Mouse (Mus musculus) liver, embryonic 13.5 days (tissue): Measurements from ENCODE around the gene Ube2g2. TPM values are rescaled to one million over a fixed set of nuclear protein-coding genes. Genes with fewer than 3 reads are reported as not detected.

Experiments
- ATAC-seq: fragments of 200-750 bp; cut with Nextera tagmentation; 2 replicates; pipeline ENCODE4 v1.8.0; 2017; ENCODE audit warnings: low read depth, mild to moderate bottlenecking, moderate number of reproducible peaks, moderate library complexity
- DNase-seq: peaks from one replicate; pipeline ENCODE4 v3.0.0; 2022
- H3K27ac ChIP-seq: fragments of 300-500 bp; sonication (generic); 2 replicates; pipeline ENCODE4 v1.5.1; 2015; ENCODE audit warnings: moderate library complexity, mild to moderate bottlenecking, inconsistent platforms
- H3K27me3 ChIP-seq: fragments of 300-500 bp; sonication (generic); 2 replicates; pipeline ENCODE4 v1.6.1; 2015; ENCODE audit warnings: mild to moderate bottlenecking, inconsistent platforms
- H3K36me3 ChIP-seq: fragments of 300-500 bp; sonication (generic); 2 replicates; pipeline ENCODE4 v1.6.1; 2015; ENCODE audit warnings: mild to moderate bottlenecking, inconsistent platforms
- H3K4me1 ChIP-seq: fragments of 300-500 bp; sonication (generic); replicated peaks from 2 replicates; pipeline ENCODE4 v1.6.1; 2015; ENCODE audit warnings: inconsistent platforms
- H3K4me2 ChIP-seq: fragments of 300-500 bp; sonication (generic); 2 replicates; pipeline ENCODE4 v1.6.1; 2015; ENCODE audit warnings: inconsistent platforms, mild to moderate bottlenecking, moderate library complexity
- H3K4me3 ChIP-seq: fragments of 300-500 bp; sonication (generic); replicated peaks from 2 replicates; pipeline ENCODE4 v1.5.1; 2015; ENCODE audit warnings: mild to moderate bottlenecking, inconsistent platforms
- H3K9ac ChIP-seq: fragments of 300-500 bp; sonication (generic); 2 replicates; pipeline ENCODE4 v1.6.1; 2015; ENCODE audit warnings: mild to moderate bottlenecking, inconsistent platforms
- H3K9me3 ChIP-seq: fragments of 300-500 bp; sonication (generic); replicated peaks from 2 replicates; pipeline ENCODE4 v1.6.1; 2016; ENCODE audit warnings: inconsistent platforms
- WGBS: fragments of 180-500 bp; shearing (Covaris S2); methylation state at CpG from one replicate; pipeline ENCODE4 v1.1.7; 2015; ENCODE audit not compliant: insufficient replicate concordance; 5-methylcytosine and 5-hydroxymethylcytosine counted together
- polyA plus RNA-seq: library from polyadenylated mRNA; unstranded; fragments of >200 nt; fragmentation: Nextera tagmentation; extraction: Ambion mirVana; gene quantifications from 2 replicates; pipeline ENCODE4 v1.2.1, GENCODE M21; 2015

The Ube2g2 gene
- polyA plus RNA-seq, 1 experiment from 2014 or later: 50.1 TPM

- ATAC-seq (no peak), DNase-seq (no peak)
- Histone ChIP-seq H3K4me1 (peaks cover 79% of the 10 kb centered on the region), H3K9me3 (no peaks in the 10 kb centered on the region), H3K27me3 (no peaks in the 10 kb centered on the region), H3K4me2 (no peak overlapping the region), H3K9ac (no peak overlapping the region), H3K27ac (0 out of 2 replicates have a peak overlapping the region, but pooled peaks have one; percentile 18), H3K4me3 (no peak overlapping the region), H3K36me3 (peaks cover 69% of the 10 kb centered on the region)
- 79% methylated on average over 2 of the region's 2 CpGs for WGBS
Measured at GRCm38 (mm10) chr10:77588036-77588435, 34.0 kb upstream of the Ube2g2 start.

- Histone ChIP-seq H3K4me3 (no peak overlapping the region), H3K27me3 (no peaks in the 10 kb centered on the region), H3K9me3 (no peaks in the 10 kb centered on the region), H3K9ac (no peak overlapping the region), H3K4me1 (peaks cover 68% of the 10 kb centered on the region), H3K36me3 (peaks cover 80% of the 10 kb centered on the region), H3K27ac (peak overlapping the region; percentile 83), H3K4me2 (no peak overlapping the region)
- DNase-seq (no peak), ATAC-seq (no peak)
- WGBS: 20% methylated on average over 7 of the region's 7 CpGs
Measured at GRCm38 (mm10) chr10:77589117-77589516, 33.0 kb upstream of the Ube2g2 start.

DNA sequence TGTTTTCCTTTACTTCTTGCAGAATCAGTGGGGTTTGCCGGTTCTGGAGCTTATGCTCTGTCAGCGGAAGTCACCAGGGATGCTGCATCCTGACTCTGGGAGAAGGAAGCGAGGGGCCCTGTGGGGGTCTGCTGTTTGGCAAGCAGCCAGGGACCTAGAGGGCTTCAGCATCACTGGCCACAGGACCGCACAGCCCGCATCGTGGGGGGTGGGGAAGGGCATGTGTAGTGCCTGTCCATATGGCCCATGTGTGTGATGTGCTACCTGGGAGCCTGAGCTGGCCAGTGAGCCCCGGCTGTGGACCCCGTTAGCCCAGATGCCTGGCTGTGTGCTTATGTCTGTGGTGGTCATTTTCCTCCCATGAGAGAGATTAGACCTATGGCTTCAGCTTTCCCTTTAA is 32.3 kb upstream of the Ube2g2 start:
- peak overlapping the region; percentile 47; the same call in 1 of the 2 replicates for H3K9ac ChIP-seq
- ATAC-seq: no peak
- peak overlapping the region; percentile 15; the same call in 1 of the 2 replicates for H3K4me2 ChIP-seq
- H3K27me3 ChIP-seq: no peaks in the 10 kb centered on the region
- peaks cover 67% of the 10 kb centered on the region for H3K4me1 ChIP-seq
- no peak for DNase-seq
- peaks cover 86% of the 10 kb centered on the region for H3K36me3 ChIP-seq
- 79% methylated on average over 8 of the region's 8 CpGs for WGBS
- H3K9me3 ChIP-seq: 0 out of 2 replicates have a peak, but pooled peaks cover 2% of the 10 kb centered on the region
- no peak overlapping the region for H3K4me3 ChIP-seq
- H3K27ac ChIP-seq: peak overlapping the region; percentile 83

DNA sequence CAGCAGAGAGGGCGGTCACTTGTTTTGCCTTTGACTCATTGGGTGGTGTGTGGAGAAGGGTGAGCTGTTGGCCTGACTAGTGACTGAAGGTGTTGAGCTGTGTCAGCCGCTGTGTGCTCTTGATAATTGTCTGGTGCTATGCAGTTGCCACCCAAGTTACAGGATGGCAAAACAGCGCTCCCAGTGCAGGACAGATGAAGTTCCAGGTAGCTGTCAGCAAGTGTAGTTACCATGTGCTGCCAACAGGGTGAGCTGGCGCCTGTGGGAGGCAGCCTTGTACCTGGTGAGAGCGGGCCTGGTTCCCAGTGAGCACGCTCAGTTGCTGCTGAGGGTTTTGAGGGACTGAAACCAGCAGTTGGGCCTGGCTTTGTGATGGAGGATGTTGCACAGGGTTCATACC is 31.3 kb upstream of the Ube2g2 start:
- peak; percentile 88 for ATAC-seq
- Histone ChIP-seq H3K36me3 (peaks cover 93% of the 10 kb centered on the region), H3K4me3 (no peak overlapping the region), H3K4me1 (peaks cover 62% of the 10 kb centered on the region), H3K9me3 (0 out of 2 replicates have a peak, but pooled peaks cover 2% of the 10 kb centered on the region), H3K27ac (peak overlapping the region; percentile 83), H3K9ac (peak overlapping the region; percentile 47; the same call in 1 of the 2 replicates), H3K27me3 (no peaks in the 10 kb centered on the region), H3K4me2 (peak overlapping the region; percentile 15; the same call in 1 of the 2 replicates)
- peak; percentile 73 for DNase-seq
- WGBS: 30% methylated on average over 6 of the region's 6 CpGs

DNA sequence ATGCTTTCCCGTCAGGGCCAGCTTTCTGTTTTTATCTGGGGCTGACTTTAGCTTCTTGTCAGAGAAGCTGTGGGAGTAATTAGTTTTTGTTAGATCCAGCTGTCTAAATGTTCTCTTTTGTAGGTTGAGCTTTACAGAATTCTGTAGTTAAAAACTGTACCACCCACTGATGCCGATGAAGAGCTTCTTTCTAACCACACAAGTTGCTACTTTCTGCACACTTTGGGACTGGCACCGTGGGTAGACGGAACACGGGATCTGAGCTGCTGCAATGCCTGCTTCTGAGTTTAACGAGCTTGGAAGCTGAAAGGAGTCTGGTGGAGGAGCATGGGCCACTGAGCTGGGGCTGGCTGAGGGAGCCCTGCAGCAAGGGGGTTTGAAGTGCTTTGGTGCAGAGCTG is 30.5 kb upstream of the Ube2g2 start:
- 72% methylated on average over 6 of the region's 6 CpGs for WGBS
- no peak overlapping the region for H3K27ac ChIP-seq

DNA sequence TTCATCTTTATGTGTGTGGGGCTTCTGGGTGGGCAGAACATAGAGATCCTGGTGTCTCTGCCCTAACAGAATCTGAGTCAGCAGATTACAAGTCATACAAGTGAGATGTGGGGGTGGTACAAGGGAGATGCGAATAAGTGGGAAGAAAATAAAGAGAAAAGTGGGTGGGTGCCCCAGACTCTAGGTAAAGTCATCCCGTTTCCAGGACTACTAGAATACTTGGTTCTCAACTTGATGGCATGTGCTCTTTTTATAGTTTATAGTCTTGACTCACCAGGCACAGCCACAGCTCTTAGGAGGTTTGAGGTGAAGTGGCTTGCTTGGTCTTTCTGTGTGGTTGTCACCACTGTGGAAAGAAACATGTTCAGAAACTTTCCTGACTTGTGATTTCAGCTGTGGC is 26.0 kb upstream of the Ube2g2 start:
- 87% methylated on average over 2 of the region's 2 CpGs for WGBS
- H3K4me3 ChIP-seq: no peak overlapping the region
- ATAC-seq (no peak), DNase-seq (no peak)
- no peaks in the 10 kb centered on the region for H3K27me3 ChIP-seq
- H3K9ac ChIP-seq: no peak overlapping the region
- peaks cover 80% of the 10 kb centered on the region for H3K36me3 ChIP-seq
- H3K9me3 ChIP-seq: 0 out of 2 replicates have a peak, but pooled peaks cover 2% of the 10 kb centered on the region
- H3K4me1 ChIP-seq: peaks cover 10% of the 10 kb centered on the region
- no peak overlapping the region for H3K27ac ChIP-seq
- no peak overlapping the region for H3K4me2 ChIP-seq

More for the DNA sequence above, 30.5 kb upstream of the Ube2g2 start:
- Histone ChIP-seq H3K9ac (no peak overlapping the region), H3K4me3 (no peak overlapping the region), H3K36me3 (peaks cover 95% of the 10 kb centered on the region), H3K27me3 (no peaks in the 10 kb centered on the region), H3K4me2 (no peak overlapping the region), H3K9me3 (0 out of 2 replicates have a peak, but pooled peaks cover 2% of the 10 kb centered on the region), H3K4me1 (peaks cover 55% of the 10 kb centered on the region)
- no peak for ATAC-seq
- no peak for DNase-seq

GRCm38 (mm10) chr10:77603021-77603420 is 19.1 kb upstream of the Ube2g2 start:
- WGBS: 69% methylated on average over 4 of the region's 4 CpGs

DNA sequence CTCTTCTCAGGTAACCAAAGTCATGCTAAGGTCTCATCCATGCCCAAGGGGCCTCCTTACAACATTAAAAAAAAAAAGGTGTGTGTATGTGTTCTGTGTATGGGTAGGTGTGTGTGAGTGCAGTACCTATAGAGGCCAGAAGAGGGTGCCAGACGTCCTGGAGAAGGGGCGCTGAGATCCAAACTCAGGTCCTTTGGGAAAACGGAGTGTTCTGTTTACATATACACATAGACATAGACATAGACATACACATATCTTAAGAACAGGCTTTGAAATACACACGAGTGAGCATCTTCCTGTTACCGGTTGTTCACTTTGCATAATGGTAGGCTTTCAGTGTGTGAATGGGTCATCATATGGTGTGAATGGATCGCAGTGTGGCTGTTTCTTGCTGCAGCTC is 18.0 kb upstream of the Ube2g2 start:
- H3K4me2 ChIP-seq: no peak overlapping the region
- no peak overlapping the region for H3K27ac ChIP-seq
- WGBS: 80% methylated on average over 6 of the region's 6 CpGs
- DNase-seq (no peak), ATAC-seq (no peak)
- H3K36me3 ChIP-seq: peaks cover 17% of the 10 kb centered on the region
- peaks cover 33% of the 10 kb centered on the region for H3K4me1 ChIP-seq
- H3K4me3 ChIP-seq: no peak overlapping the region
- H3K9me3 ChIP-seq: no peaks in the 10 kb centered on the region
- H3K27me3 ChIP-seq: no peaks in the 10 kb centered on the region
- no peak overlapping the region for H3K9ac ChIP-seq

More at GRCm38 (mm10) chr10:77603021-77603420, 19.1 kb upstream of the Ube2g2 start:
- Histone ChIP-seq H3K9ac (no peak overlapping the region; the same call in 1 of the 2 replicates), H3K36me3 (peaks cover 19% of the 10 kb centered on the region), H3K4me3 (no peak overlapping the region), H3K9me3 (no peaks in the 10 kb centered on the region), H3K4me2 (no peak overlapping the region), H3K27me3 (no peaks in the 10 kb centered on the region), H3K27ac (no peak overlapping the region), H3K4me1 (peaks cover 25% of the 10 kb centered on the region)
- no peak for DNase-seq
- no peak for ATAC-seq

DNA sequence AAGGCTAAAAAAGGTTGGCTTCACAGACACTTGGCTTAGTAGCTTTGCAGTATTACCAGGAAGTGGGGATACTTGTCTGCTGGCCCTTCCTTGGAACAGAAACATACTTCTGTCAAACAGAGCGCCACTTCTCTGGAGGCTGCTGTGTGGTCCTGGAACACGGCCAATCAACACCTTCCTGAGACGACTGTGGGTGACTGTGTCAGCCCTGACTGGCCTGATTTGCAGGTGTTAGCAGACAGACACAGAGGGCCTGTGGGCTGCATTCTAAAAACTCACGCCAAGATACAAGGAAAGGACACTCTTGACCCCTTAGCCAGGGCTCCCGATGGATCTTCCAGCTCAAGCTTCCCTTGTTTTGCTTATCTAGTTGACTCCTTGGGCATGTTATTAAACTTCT is 17.1 kb upstream of the Ube2g2 start:
- H3K27ac ChIP-seq: 0 out of 2 replicates have a peak overlapping the region, but pooled peaks have one; percentile 18
- no peaks in the 10 kb centered on the region for H3K9me3 ChIP-seq
- H3K36me3 ChIP-seq: peaks cover 23% of the 10 kb centered on the region
- no peak overlapping the region for H3K4me2 ChIP-seq
- no peak overlapping the region for H3K9ac ChIP-seq
- WGBS: 79% methylated on average over 5 of the region's 5 CpGs
- no peaks in the 10 kb centered on the region for H3K27me3 ChIP-seq
- no peak for ATAC-seq
- H3K4me1 ChIP-seq: peaks cover 40% of the 10 kb centered on the region
- no peak overlapping the region for H3K4me3 ChIP-seq
- no peak for DNase-seq

DNA sequence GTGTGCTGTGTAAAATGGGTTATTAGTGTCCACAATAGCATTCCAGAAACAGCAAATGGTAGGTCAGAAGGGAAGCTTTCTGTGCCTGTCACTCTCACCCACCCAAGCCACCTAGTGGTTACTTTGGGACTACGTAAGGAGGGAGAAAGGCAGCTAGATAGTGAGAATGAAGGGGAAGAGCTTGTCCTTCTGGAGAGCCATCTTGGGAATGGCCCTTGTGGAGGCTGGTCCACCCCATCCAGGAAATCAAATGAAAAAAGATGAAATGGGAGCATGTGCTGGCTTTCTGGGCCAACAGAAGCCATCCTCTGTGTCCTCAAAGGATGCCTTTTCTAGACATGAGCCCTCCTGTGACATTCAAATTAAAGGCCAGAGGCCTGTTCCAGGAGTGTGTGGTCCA is 16.7 kb upstream of the Ube2g2 start:
- H3K4me2 ChIP-seq: peak overlapping the region; percentile 96
- peaks cover 27% of the 10 kb centered on the region for H3K36me3 ChIP-seq
- H3K9me3 ChIP-seq: no peaks in the 10 kb centered on the region
- no peaks in the 10 kb centered on the region for H3K27me3 ChIP-seq
- ATAC-seq (0 out of 2 replicates have a peak, but pooled peaks have one; percentile 13), DNase-seq (peak; percentile 49)
- WGBS: 11% methylated on average over 1 of the region's 1 CpGs
- H3K4me3 ChIP-seq: peak overlapping the region; percentile 81
- peak overlapping the region; percentile 97 for H3K27ac ChIP-seq
- H3K9ac ChIP-seq: peak overlapping the region; percentile 81; the same call in 1 of the 2 replicates
- peaks cover 44% of the 10 kb centered on the region for H3K4me1 ChIP-seq

DNA sequence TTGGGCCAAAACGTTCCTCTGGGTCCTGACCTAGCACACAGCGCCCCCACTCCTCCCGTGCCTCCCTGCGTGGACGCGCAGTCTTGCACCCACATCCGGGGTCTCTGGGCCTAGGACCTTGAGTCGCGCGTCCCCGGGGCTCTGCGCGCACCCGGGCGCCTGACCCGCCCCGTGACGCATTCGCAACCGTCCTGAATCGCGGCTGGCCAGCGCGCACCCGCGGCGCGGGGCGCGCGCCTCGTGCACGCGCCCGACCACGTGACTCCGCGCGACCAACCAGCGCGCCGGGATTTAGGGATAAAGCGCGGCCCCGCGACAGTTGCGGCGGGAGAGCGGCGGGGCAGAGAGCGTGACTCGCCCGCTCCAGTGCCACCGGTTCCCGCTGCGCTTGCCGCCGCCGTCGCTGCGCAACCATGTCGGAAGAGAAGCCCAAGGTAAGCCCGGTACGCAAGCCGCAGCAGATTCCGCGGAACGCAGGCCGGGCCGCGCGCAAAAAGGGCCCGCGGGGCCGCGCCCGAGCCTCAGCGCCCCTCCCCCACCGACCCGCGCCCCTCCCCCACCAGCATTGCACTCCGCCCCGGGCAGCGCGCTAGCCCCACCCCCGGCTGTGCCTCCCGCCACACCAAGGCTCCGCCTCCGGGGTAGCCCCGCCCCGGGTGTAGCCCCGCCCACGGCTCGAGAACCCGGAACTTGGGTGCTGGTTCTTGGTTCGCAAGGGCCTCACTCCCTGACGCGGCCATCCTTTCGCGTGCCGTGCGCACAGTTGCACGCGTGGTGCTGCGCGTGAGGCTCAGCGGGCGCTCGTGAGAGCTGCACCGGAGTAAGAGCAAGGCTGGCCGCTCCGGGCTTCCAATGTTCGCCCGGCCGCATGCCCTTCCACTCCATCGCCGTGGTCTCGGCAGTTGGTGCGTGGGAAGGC is 15.9 kb upstream of the Ube2g2 start, which contains the start of the genes Sumo3 and Gm49325:
Sumo3 (plus strand) TSS at position 190 of the 919 bp plus-strand sequence.
Gm49325 (plus strand) TSS at position 290 of the 919 bp plus-strand sequence.
- Histone ChIP-seq H3K4me3 (peak within 1 kb of the TSS; percentile 81), H3K9ac (peak within 1 kb of the TSS; percentile 87), H3K36me3 (peaks cover 35% of the 10 kb centered on the region), H3K9me3 (no peaks in the 10 kb centered on the region), H3K4me2 (peak within 1 kb of the TSS; percentile 96), H3K27me3 (no peaks in the 10 kb centered on the region), H3K4me1 (peaks cover 51% of the 10 kb centered on the region), H3K27ac (peak within 1 kb of the TSS; percentile 97)
- ATAC-seq: peak; percentile 83
- WGBS: under 1% methylated on average over 90 of the region's 119 CpGs
- DNase-seq: peak; percentile 99
